Mouse (Mus musculus) heart, embryonic 16.5 days (tissue): ENCODE results near the gene Upk1a. TPM values are rescaled to one million over a fixed set of nuclear protein-coding genes. Genes with fewer than 3 reads are reported as not detected.

Experiments
- ATAC-seq: fragments of 200-750 bp; cut with Nextera tagmentation; replicated peaks from 2 replicates; pipeline ENCODE4 v1.8.0; 2017; ENCODE audit warnings: moderate number of reproducible peaks; ENCODE audit not compliant: insufficient read depth, low FRiP score; ENCODE audit errors: extremely low read depth
- H3K27ac ChIP-seq: fragments of 300-500 bp; sonication (generic); 2 replicates; pipeline ENCODE4 v1.5.1; 2014; ENCODE audit warnings: mild to moderate bottlenecking, low read length, control low read depth, moderate library complexity
- H3K27me3 ChIP-seq: fragments of 300-500 bp; sonication (generic); 2 replicates; pipeline ENCODE4 v1.6.1; 2014; ENCODE audit warnings: low read length, mixed read lengths; ENCODE audit not compliant: control insufficient read depth, insufficient read depth
- H3K36me3 ChIP-seq: fragments of 300-500 bp; sonication (generic); 2 replicates; pipeline ENCODE4 v1.6.1; 2014; ENCODE audit not compliant: control insufficient read depth, insufficient read depth
- H3K4me1 ChIP-seq: fragments of 300-500 bp; sonication (generic); 2 replicates; pipeline ENCODE4 v1.6.1; 2014; ENCODE audit warnings: low read length, mixed read lengths; ENCODE audit not compliant: control insufficient read depth, insufficient read depth
- H3K4me2 ChIP-seq: fragments of 300-500 bp; sonication (generic); 2 replicates; pipeline ENCODE4 v1.6.1; 2014; ENCODE audit warnings: low read depth, mild to moderate bottlenecking, control low read depth, low read length
- H3K4me3 ChIP-seq: fragments of 300-500 bp; sonication (generic); 2 replicates; pipeline ENCODE4 v1.5.1; 2014; ENCODE audit warnings: mild to moderate bottlenecking, control low read depth, low read length
- H3K9ac ChIP-seq: fragments of 300-500 bp; sonication (generic); 2 replicates; pipeline ENCODE4 v1.6.1; 2014; ENCODE audit warnings: low read length, control low read depth
- H3K9me3 ChIP-seq: fragments of 300-500 bp; sonication (generic); replicated peaks from 2 replicates; pipeline ENCODE4 v1.6.1; 2016; ENCODE audit warnings: low read length; ENCODE audit not compliant: control insufficient read depth
- WGBS: fragments of 180-500 bp; shearing (Covaris S2); extraction: QIAGEN DNeasy Blood & Tissue Kit; methylation state at CpG from one replicate; pipeline ENCODE4 v1.1.7; 2014; 5-methylcytosine and 5-hydroxymethylcytosine counted together
- polyA plus RNA-seq: library from polyadenylated mRNA; unstranded; fragments of >200 nt; fragmentation: Nextera tagmentation; extraction: Ambion mirVana; gene quantifications from 2 replicates; pipeline ENCODE4 v1.2.1, GENCODE M21; 2015

Upk1a gene
- polyA plus RNA-seq, 1 experiment from 2014 or later, result 0.49 TPM

DNA sequence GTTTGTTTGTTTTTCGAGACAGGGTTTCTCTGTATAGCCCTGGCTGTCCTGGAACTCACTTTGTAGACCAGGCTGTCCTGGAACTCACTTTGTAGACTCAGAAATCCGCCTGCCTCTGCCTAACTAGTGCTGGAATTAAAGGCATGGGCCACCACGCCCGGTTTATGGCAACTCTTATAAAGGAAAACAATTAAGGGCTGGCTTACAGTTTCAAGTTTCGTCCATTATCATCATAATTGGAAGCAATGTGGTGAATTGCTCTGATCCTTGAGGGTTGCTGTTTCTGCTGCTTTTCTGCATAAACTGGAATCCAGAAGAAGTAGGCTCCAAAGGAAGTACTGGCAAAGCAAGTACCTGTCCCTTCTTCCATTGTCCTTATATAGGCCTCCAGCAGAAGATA is 14.0 kb upstream of the Upk1a start:
- H3K4me2 ChIP-seq, result no peak overlapping the region
- 77% methylated on average over 5 of the region's 5 CpGs for WGBS
- no peak for ATAC-seq

DNA sequence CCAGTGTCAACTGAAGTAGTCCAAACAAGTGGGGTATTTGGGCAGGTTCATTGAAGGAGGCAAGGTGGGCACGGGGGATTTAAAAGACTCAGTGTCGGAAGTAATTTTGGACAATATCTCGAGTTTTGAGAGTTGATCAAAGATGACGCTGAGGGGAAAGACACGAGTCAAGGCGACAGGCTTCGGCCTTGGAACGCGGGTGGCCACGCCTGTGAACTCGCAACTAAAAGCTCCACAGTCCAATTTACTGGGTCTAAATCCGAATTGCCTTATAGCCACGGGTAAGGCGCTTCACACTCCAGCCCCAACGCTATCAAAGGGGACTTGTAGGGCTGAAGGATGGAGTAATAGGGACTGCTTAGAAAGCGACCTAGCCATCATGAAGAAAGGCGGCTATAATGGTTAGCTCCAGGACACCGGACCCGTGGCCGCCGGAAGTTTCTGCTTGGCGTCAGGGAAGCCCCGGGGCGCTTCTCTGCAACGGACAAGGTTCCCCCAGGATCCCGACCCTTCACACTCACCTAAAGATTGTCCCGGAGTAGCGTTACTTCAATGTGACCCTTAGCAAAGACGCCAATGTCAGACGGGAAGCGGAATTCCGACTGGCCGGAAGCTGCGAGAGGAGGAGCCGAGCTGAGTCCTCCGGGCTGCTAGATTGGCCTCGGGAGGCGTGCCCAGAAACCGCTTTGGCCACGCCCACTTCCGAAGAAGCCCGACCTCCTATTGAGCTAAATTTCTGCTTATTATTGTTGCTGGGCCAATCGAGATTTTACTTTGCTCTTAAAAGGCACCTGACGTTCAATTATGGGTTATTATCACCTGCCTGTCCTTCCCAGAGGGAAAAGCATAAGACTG is 13.1 kb upstream of the Upk1a start, which contains the start of gene Cox6b1:
Cox6b1 (minus strand) TSS at position 622 of the 855 bp plus-strand sequence.
- Histone ChIP-seq H3K4me3 (peak within 1 kb of the TSS; percentile 94), H3K36me3 (peaks cover 31% of the 10 kb centered on the region), H3K4me1 (peaks cover 15% of the 10 kb centered on the region), H3K27me3 (0 out of 2 replicates have a peak, but pooled peaks cover 3% of the 10 kb centered on the region), H3K27ac (peak within 1 kb of the TSS; percentile 90), H3K9me3 (no peaks in the 10 kb centered on the region), H3K9ac (peak within 1 kb of the TSS; percentile 95), H3K4me2 (peak within 1 kb of the TSS; percentile 97)
- peak; percentile 88 for ATAC-seq
- WGBS, result 1% methylated on average over 44 of the region's 44 CpGs

More for the DNA sequence above, 14.0 kb upstream of the Upk1a start:
- Histone ChIP-seq H3K9ac (no peak overlapping the region), H3K27ac (no peak overlapping the region), H3K4me3 (no peak overlapping the region), H3K4me1 (peaks cover 15% of the 10 kb centered on the region), H3K27me3 (peaks cover 6% of the 10 kb centered on the region), H3K9me3 (no peaks in the 10 kb centered on the region), H3K36me3 (peaks cover 27% of the 10 kb centered on the region)

DNA sequence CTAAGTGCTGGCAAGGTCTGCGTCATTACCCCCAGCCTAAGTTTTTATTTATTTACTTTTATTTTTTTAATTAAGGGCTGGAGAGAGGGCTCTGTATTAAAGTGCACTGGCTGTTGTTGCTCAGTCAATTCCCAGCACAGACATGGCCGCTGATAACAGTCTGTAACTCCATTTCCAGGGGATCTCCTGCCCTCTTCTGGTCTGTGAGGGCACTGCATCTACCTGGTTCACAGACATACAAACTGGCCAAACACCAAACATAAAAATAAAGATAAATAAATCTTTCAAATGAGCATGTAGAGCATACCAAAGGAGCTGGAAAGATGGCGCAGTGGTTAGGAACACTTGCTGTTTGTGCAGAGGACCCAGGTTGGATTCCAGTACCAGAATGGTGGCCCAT is 6.6 kb upstream of the Upk1a start:
- 87% methylated on average over 3 of the region's 3 CpGs for WGBS
- Histone ChIP-seq H3K27me3 (no peaks in the 10 kb centered on the region), H3K4me1 (peaks cover 4% of the 10 kb centered on the region), H3K4me3 (no peak overlapping the region), H3K36me3 (peaks cover 72% of the 10 kb centered on the region), H3K9me3 (no peaks in the 10 kb centered on the region), H3K9ac (no peak overlapping the region), H3K4me2 (no peak overlapping the region), H3K27ac (no peak overlapping the region)
- ATAC-seq, result no peak

DNA sequence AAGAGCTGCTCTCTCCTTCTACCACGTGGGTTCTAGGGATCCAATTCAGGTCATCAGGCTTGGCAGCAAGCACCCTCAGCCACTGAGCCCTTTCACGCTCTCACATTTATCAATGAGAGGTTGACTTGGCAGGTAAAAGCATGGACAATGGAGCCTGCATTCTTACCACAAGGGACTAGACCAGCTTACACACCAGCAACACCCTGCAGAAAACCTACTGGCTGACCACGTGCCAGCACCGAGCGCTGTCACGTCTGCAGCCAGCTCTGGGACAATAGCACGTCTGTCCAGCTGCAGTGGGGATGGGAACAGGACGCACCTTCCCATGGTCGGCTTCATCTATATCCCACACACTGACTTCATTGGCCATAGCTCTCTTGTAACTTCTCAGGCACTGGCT is 6.0 kb upstream of the Upk1a start:
- ATAC-seq, result no peak
- 95% methylated on average over 9 of the region's 9 CpGs for WGBS
- Histone ChIP-seq H3K4me1 (peaks cover 4% of the 10 kb centered on the region; the same call in 1 of the 2 replicates), H3K4me2 (no peak overlapping the region), H3K27ac (no peak overlapping the region), H3K36me3 (peaks cover 67% of the 10 kb centered on the region), H3K4me3 (no peak overlapping the region), H3K27me3 (no peaks in the 10 kb centered on the region), H3K9me3 (no peaks in the 10 kb centered on the region), H3K9ac (no peak overlapping the region)

DNA sequence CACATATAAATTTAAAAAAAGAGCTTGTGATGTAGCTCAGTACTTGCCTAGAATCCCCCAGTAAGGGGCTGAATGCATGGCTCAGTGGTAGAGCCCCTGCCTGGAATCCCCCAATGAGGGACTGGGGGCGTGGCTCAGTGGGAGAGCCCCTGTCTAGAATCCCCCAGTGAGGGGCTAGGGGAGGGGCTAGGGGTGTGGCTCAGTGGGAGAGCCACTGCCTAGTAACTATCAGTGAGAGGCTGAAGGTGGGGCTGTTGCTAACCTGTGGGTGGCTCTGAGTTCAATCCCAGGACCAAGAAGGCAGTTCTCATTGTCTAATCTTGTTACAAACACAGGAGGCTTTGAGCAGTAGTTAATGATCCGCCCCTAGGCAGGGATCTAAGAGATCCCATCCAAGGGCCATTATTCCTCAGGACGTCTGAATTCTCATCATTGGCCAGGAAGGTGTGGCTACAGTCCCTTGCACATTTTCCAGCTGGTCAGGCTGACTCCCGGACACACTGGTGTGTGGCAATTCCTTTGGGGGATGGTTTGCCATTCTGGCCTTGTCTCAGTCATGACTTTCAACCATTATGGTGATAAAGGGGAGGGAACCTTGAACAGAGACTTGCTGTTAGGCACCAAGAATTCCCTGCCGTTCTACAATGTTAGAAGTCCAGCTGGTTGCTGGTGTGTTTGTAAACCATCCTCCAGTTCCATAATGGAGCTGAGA is 2.6 kb upstream of the Upk1a start:
- ATAC-seq, result no peak; the same call in 1 of the 2 replicates
- no peak overlapping the region for H3K4me3 ChIP-seq
- no peaks in the 10 kb centered on the region for H3K27me3 ChIP-seq
- WGBS, result 60% methylated on average over 5 of the region's 5 CpGs
- H3K36me3 ChIP-seq, result peaks cover 43% of the 10 kb centered on the region
- no peak overlapping the region for H3K9ac ChIP-seq
- H3K4me2 ChIP-seq, result no peak overlapping the region
- H3K4me1 ChIP-seq, result peaks cover 4% of the 10 kb centered on the region
- H3K27ac ChIP-seq, result no peak overlapping the region
- H3K9me3 ChIP-seq, result no peaks in the 10 kb centered on the region

DNA sequence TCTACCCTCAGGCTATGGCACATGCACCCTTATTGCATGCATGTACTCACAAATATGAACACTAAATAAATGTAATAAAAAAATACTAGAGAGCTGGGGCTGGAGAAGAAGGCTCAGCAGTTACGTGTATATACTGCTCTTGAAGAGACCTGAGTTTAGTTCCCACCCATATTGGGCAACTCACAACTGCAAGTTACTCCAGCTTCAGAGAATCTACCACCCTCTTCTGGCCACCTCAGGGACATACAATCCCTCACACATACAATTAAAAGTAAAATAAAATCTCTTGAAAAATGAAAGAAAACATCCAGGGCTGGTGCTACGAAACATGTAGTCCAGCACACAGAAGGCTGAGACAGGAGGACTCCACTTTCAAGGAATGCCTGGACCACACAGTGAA is 1.8 kb upstream of the Upk1a start:
- ATAC-seq, result no peak
- 74% methylated on average over 2 of the region's 2 CpGs for WGBS
- no peak overlapping the region for H3K27ac ChIP-seq

DNA sequence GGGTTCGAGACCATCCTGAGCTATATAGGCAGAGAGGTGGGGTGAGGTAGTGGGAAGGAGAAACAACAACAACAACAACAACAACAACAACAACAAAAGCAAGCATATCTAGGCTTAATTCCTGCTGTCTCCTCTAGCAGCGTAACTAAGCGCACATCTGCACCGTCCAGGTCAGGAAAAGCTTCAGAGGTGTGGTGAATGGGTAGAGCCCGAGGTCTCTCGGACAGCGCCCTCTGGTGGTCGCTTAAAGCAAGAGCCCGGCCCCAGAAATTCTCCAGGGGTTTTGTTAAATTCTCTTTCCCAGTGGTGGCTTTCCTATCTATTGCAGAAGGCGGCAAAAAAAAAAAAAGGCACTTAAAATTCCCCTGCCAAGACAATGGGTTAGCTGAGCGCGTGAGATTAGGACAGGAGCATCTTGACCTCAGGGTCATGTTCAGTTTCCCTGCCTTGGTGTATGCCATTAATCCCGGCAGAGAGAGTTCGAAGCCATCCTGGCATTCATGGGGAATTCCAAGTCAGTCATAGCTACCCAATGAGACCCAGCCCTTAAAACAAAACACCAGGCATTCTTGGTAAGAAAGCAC is 974 bp upstream of the Upk1a start:
- Histone ChIP-seq H3K9ac (no peak overlapping the region), H3K27me3 (no peaks in the 10 kb centered on the region), H3K4me2 (no peak overlapping the region), H3K9me3 (no peaks in the 10 kb centered on the region), H3K4me3 (no peak overlapping the region), H3K4me1 (peaks cover 11% of the 10 kb centered on the region), H3K36me3 (peaks cover 32% of the 10 kb centered on the region), H3K27ac (no peak overlapping the region)
- no peak for ATAC-seq
- WGBS, result 24% methylated on average over 14 of the region's 14 CpGs

More for the DNA sequence above, 1.8 kb upstream of the Upk1a start:
- Histone ChIP-seq H3K4me3 (no peak overlapping the region), H3K9me3 (no peaks in the 10 kb centered on the region), H3K9ac (no peak overlapping the region), H3K4me2 (no peak overlapping the region), H3K4me1 (peaks cover 11% of the 10 kb centered on the region), H3K36me3 (peaks cover 40% of the 10 kb centered on the region), H3K27me3 (no peaks in the 10 kb centered on the region)

DNA sequence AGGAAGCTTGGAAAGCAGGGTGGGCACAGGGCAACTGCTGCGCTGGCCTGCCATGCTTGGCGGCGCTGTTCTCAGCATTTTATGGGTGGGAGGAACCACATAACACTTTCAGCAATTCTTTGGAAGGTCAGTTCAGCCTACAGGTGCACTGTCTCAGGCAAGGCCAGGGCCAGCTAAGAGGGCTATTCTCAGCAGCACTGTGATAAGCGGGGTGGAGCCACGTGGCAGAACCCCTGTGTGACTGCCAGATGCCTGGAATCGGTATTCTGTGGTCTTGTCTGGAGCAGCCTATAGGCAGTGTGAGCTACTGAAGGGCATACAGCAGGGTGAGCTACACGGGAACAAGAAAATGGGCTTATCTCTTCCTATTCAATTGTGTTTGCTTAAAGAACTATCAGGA is 2.6 kb downstream of the Upk1a start:
- H3K4me2 ChIP-seq, result no peak overlapping the region
- no peaks in the 10 kb centered on the region for H3K27me3 ChIP-seq
- H3K9me3 ChIP-seq, result no peaks in the 10 kb centered on the region
- WGBS, result 33% methylated on average over 7 of the region's 7 CpGs
- H3K4me3 ChIP-seq, result no peak overlapping the region
- peak overlapping the region; percentile 64 for H3K27ac ChIP-seq
- H3K36me3 ChIP-seq, result no peaks in the 10 kb centered on the region
- ATAC-seq, result peak; percentile 88
- 0 out of 2 replicates have a peak overlapping the region, but pooled peaks have one; percentile 31 for H3K9ac ChIP-seq
- H3K4me1 ChIP-seq, result peaks cover 11% of the 10 kb centered on the region
